ENCODE assay signal across 29 mouse cellular contexts in genomic region chr11:41483881-41484280, GRCm38 (mm10).
DNase-seq lines count a peak whose midpoint lies in the region; ATAC-seq and TF ChIP-seq lines count a peak whose summit lies in the region.
"Had no signal": no experiment of that assay in that cellular context is flagged by ENCODE, and none has a peak within 500 bp of the region (broad histone marks: within the 10 kb centered on the region; RNA-seq: fewer than 3 reads in every experiment).

No protein-coding gene starts in this region.

- no peak overlapping the region for H3K27ac ChIP-seq in hindbrain, embryonic 11.5 days (ENCODE audit: low read depth, low read length)
- H3K27ac ChIP-seq in hindbrain, postnatal 0 days, result no peak overlapping the region
- H3K27ac ChIP-seq in hindbrain, embryonic 14.5 days, result no peak overlapping the region; the same call in 1 of the 2 replicates
- H3K27ac ChIP-seq in hindbrain, embryonic 12.5 days, result no peak overlapping the region
- no peak overlapping the region for H3K27ac ChIP-seq in neural tube, embryonic 14.5 days (ENCODE audit: low read depth, low read length)
- no peak overlapping the region for H3K27ac ChIP-seq in neural tube, embryonic 15.5 days (replicated peaks)
- H3K27ac ChIP-seq: embryonic facial prominence, embryonic 13.5 days; embryonic facial prominence, embryonic 15.5 days; forebrain, embryonic 10.5 days; forebrain, embryonic 12.5 days had no signal

- no peak for TF ChIP-seq CTCF in hindbrain, postnatal 0 days (IDR thresholded peaks at IDR 0.05; ENCODE audit: low read depth)

- DNase-seq in hindbrain, embryonic 11.5 days (ENCODE audit: low spot score), result no peak
- no peak for DNase-seq in hindbrain, postnatal 0 days (ENCODE audit: low spot score)
- no peak for DNase-seq in hindbrain, embryonic 14.5 days (ENCODE audit: low spot score)
- DNase-seq: adrenal gland, adult 8-10 months; adrenal gland, postnatal 14 days; adrenal gland, postnatal 36 days; B cell, adult 2 months; cerebellum, adult 11 months; cerebellum, adult 18-20 months; cerebellum, adult 8-10 months; cerebellum, adult 9-11 months; cerebellum, postnatal 14 days; cerebellum, postnatal 36 days; embryo, embryonic 11 days had no signal

- no peaks in the 10 kb centered on the region for H3K4me1 ChIP-seq in hindbrain, embryonic 11.5 days (replicated peaks; ENCODE audit: control insufficient read depth, insufficient read depth, low read length)
- H3K4me1 ChIP-seq in hindbrain, postnatal 0 days (ENCODE audit: insufficient read depth, low read length), result no peaks in the 10 kb centered on the region
- 0 out of 2 replicates have a peak, but pooled peaks cover 4% of the 10 kb centered on the region for H3K4me1 ChIP-seq in hindbrain, embryonic 14.5 days (replicated peaks; ENCODE audit: control insufficient read depth, insufficient read depth, low read length)
- H3K4me1 ChIP-seq in hindbrain, embryonic 12.5 days, result no peaks in the 10 kb centered on the region
- no peaks in the 10 kb centered on the region for H3K4me1 ChIP-seq in neural tube, embryonic 14.5 days (ENCODE audit: control insufficient read depth, insufficient read depth, low read length)
- no peaks in the 10 kb centered on the region for H3K4me1 ChIP-seq in neural tube, embryonic 15.5 days
- H3K4me1 ChIP-seq: embryonic facial prominence, embryonic 13.5 days; embryonic facial prominence, embryonic 15.5 days; forebrain, embryonic 10.5 days; forebrain, embryonic 12.5 days had no signal

- H3K4me3 ChIP-seq in hindbrain, embryonic 11.5 days (ENCODE audit: low read depth, low read length), result no peak overlapping the region
- H3K4me3 ChIP-seq in hindbrain, postnatal 0 days (ENCODE audit: low read length), result no peak overlapping the region
- no peak overlapping the region for H3K4me3 ChIP-seq in hindbrain, embryonic 14.5 days (replicated peaks; ENCODE audit: low read length)
- no peak overlapping the region for H3K4me3 ChIP-seq in hindbrain, embryonic 12.5 days
- H3K4me3 ChIP-seq in neural tube, embryonic 14.5 days (ENCODE audit: low read depth, low read length), result no peak overlapping the region
- no peak overlapping the region for H3K4me3 ChIP-seq in neural tube, embryonic 15.5 days (replicated peaks)
- H3K4me3 ChIP-seq: embryonic facial prominence, embryonic 13.5 days; embryonic facial prominence, embryonic 15.5 days; erythroblast, embryonic 14.5 days; forebrain, embryonic 10.5 days; forebrain, embryonic 12.5 days had no signal

- H3K27me3 ChIP-seq in hindbrain, embryonic 11.5 days (ENCODE audit: control insufficient read depth, insufficient read depth, low read length), result no peaks in the 10 kb centered on the region
- no peaks in the 10 kb centered on the region for H3K27me3 ChIP-seq in hindbrain, postnatal 0 days (ENCODE audit: insufficient read depth, low read length)
- no peaks in the 10 kb centered on the region for H3K27me3 ChIP-seq in hindbrain, embryonic 14.5 days (ENCODE audit: control insufficient read depth, insufficient read depth, low read length)
- H3K27me3 ChIP-seq in hindbrain, embryonic 12.5 days, result no peaks in the 10 kb centered on the region
- H3K27me3 ChIP-seq in neural tube, embryonic 14.5 days (ENCODE audit: control insufficient read depth, insufficient read depth, low read length), result no peaks in the 10 kb centered on the region
- H3K27me3 ChIP-seq in neural tube, embryonic 15.5 days (replicated peaks), result no peaks in the 10 kb centered on the region
- H3K27me3 ChIP-seq: CH12.LX; embryonic facial prominence, embryonic 13.5 days; embryonic facial prominence, embryonic 15.5 days; forebrain, embryonic 12.5 days; Patski had no signal

- no peak overlapping the region for H3K4me2 ChIP-seq in hindbrain, embryonic 11.5 days (replicated peaks; ENCODE audit: low read depth, low read length)
- H3K4me2 ChIP-seq in hindbrain, postnatal 0 days (ENCODE audit: low read depth, low read length), result no peak overlapping the region
- no peak overlapping the region for H3K4me2 ChIP-seq in hindbrain, embryonic 14.5 days (replicated peaks)
- no peak overlapping the region for H3K4me2 ChIP-seq in hindbrain, embryonic 12.5 days (replicated peaks)
- no peak overlapping the region for H3K4me2 ChIP-seq in neural tube, embryonic 14.5 days (ENCODE audit: low read depth, low read length)
- no peak overlapping the region for H3K4me2 ChIP-seq in neural tube, embryonic 15.5 days
- H3K4me2 ChIP-seq: embryonic facial prominence, embryonic 13.5 days; embryonic facial prominence, embryonic 15.5 days; forebrain, embryonic 12.5 days had no signal

- 58% methylated on average over 1 of the region's 1 CpGs for WGBS in hindbrain, embryonic 11.5 days
- WGBS in hindbrain, postnatal 0 days, result 35% methylated on average over 1 of the region's 1 CpGs
- 34% methylated on average over 1 of the region's 1 CpGs for WGBS in hindbrain, embryonic 14.5 days
- 48% methylated on average over 1 of the region's 1 CpGs for WGBS in hindbrain, embryonic 12.5 days
- WGBS in neural tube, embryonic 14.5 days, result 42% methylated on average over 1 of the region's 1 CpGs
- whole genome bisulfite sequencing in neural tube, embryonic 15.5 days, result 35% methylated on average over 1 of the region's 1 CpGs

- no peaks in the 10 kb centered on the region for H3K36me3 ChIP-seq in hindbrain, embryonic 11.5 days (ENCODE audit: control insufficient read depth, insufficient read depth, low read length)
- H3K36me3 ChIP-seq in hindbrain, postnatal 0 days (ENCODE audit: insufficient read depth, low read length), result no peaks in the 10 kb centered on the region
- no peaks in the 10 kb centered on the region for H3K36me3 ChIP-seq in hindbrain, embryonic 14.5 days (replicated peaks; ENCODE audit: control insufficient read depth, insufficient read depth)
- no peaks in the 10 kb centered on the region for H3K36me3 ChIP-seq in hindbrain, embryonic 12.5 days
- no peaks in the 10 kb centered on the region for H3K36me3 ChIP-seq in neural tube, embryonic 14.5 days (ENCODE audit: control insufficient read depth, insufficient read depth, low read length)
- no peaks in the 10 kb centered on the region for H3K36me3 ChIP-seq in neural tube, embryonic 15.5 days
- H3K36me3 ChIP-seq: embryonic facial prominence, embryonic 13.5 days; embryonic facial prominence, embryonic 15.5 days; forebrain, embryonic 10.5 days; forebrain, embryonic 12.5 days; G1E had no signal

- H3K9ac ChIP-seq in hindbrain, embryonic 11.5 days (ENCODE audit: low read depth, low read length), result no peak overlapping the region
- no peak overlapping the region for H3K9ac ChIP-seq in hindbrain, postnatal 0 days (replicated peaks; ENCODE audit: low read length)
- H3K9ac ChIP-seq in hindbrain, embryonic 14.5 days, result no peak overlapping the region
- no peak overlapping the region for H3K9ac ChIP-seq in hindbrain, embryonic 12.5 days
- no peak overlapping the region for H3K9ac ChIP-seq in neural tube, embryonic 14.5 days (replicated peaks; ENCODE audit: low read depth, low read length)
- H3K9ac ChIP-seq in neural tube, embryonic 15.5 days (replicated peaks), result no peak overlapping the region
- H3K9ac ChIP-seq: embryonic facial prominence, embryonic 13.5 days; embryonic facial prominence, embryonic 15.5 days; forebrain, embryonic 12.5 days had no signal

- no peaks in the 10 kb centered on the region for H3K9me3 ChIP-seq in hindbrain, embryonic 11.5 days (ENCODE audit: control insufficient read depth, low read length)
- H3K9me3 ChIP-seq in hindbrain, postnatal 0 days (ENCODE audit: low read length), result no peaks in the 10 kb centered on the region
- no peaks in the 10 kb centered on the region for H3K9me3 ChIP-seq in hindbrain, embryonic 14.5 days (ENCODE audit: control insufficient read depth, low read length)
- H3K9me3 ChIP-seq in hindbrain, embryonic 12.5 days (replicated peaks), result no peaks in the 10 kb centered on the region; the same call in 1 of the 2 replicates
- no peaks in the 10 kb centered on the region for H3K9me3 ChIP-seq in neural tube, embryonic 14.5 days (ENCODE audit: control insufficient read depth, low read length)
- no peaks in the 10 kb centered on the region for H3K9me3 ChIP-seq in neural tube, embryonic 15.5 days (replicated peaks)
- H3K9me3 ChIP-seq: embryonic facial prominence, embryonic 15.5 days; forebrain, embryonic 10.5 days; forebrain, embryonic 12.5 days; G1E had no signal

- ATAC-seq in hindbrain, embryonic 11.5 days (ENCODE audit: low FRiP score), result peak; percentile 43; the same call in 1 of the 2 replicates
- ATAC-seq in hindbrain, postnatal 0 days, result no peak
- ATAC-seq in hindbrain, embryonic 14.5 days (ENCODE audit: low FRiP score), result 0 out of 2 replicates have a peak, but pooled peaks have one; percentile 37
- ATAC-seq in hindbrain, embryonic 12.5 days (ENCODE audit: low FRiP score), result no peak
- peak; percentile 54; the same call in 1 of the 2 replicates for ATAC-seq in neural tube, embryonic 14.5 days (ENCODE audit: low read depth)
- ATAC-seq in neural tube, embryonic 15.5 days (ENCODE audit: low FRiP score), result no peak
- ATAC-seq: activated CD4-positive, CD25-positive, alpha-beta regulatory T cell, adult 4 months; CD4-positive, CD25-positive, alpha-beta regulatory T cell, adult 4 months; forebrain, embryonic 14.5 days; forebrain, embryonic 16.5 days; Patski had no signal

Comparison
In these comparisons a context has a peak if more than half of its experiments do, and no peak if none do; other contexts are left out.
1. ATAC-seq: peak in hindbrain, embryonic 11.5 days (single experiment), hindbrain, embryonic 14.5 days (single experiment) and neural tube, embryonic 14.5 days (single experiment); none in hindbrain, postnatal 0 days (single experiment), hindbrain, embryonic 12.5 days (single experiment) and neural tube, embryonic 15.5 days (single experiment).